Mouse (Mus musculus) liver, embryonic 16.5 days (tissue): ENCODE data around the gene Ctsh. TPM values are rescaled to one million over a fixed set of nuclear protein-coding genes. Genes with fewer than 3 reads are reported as not detected.
A peak's percentile ranks its signal among the peaks of the same experiment; 100 is the strongest.
"Not testable (repeated sequence)": the region's sequence is repeated elsewhere in the genome, so short reads cannot be mapped to it uniquely, and the experiment has no call there.

Source experiments
- ATAC-seq: fragments of 200-750 bp; cut with Nextera tagmentation; 2 replicates; pipeline ENCODE4 v1.8.0; 2017; ENCODE audit warnings: low read depth, mild to moderate bottlenecking, moderate number of reproducible peaks, moderate library complexity
- H3K27ac ChIP-seq: fragments of 300-500 bp; sonication (generic); 2 replicates; pipeline ENCODE4 v1.5.1; 2014; ENCODE audit warnings: mild to moderate bottlenecking, low read length
- H3K27me3 ChIP-seq: fragments of 300-500 bp; sonication (generic); 2 replicates; pipeline ENCODE4 v1.6.1; 2014; ENCODE audit warnings: low read depth, low read length, mixed read lengths; ENCODE audit not compliant: control insufficient read depth, insufficient read depth
- H3K36me3 ChIP-seq: fragments of 300-500 bp; sonication (generic); 2 replicates; pipeline ENCODE4 v1.6.1; 2014; ENCODE audit warnings: mild to moderate bottlenecking; ENCODE audit not compliant: control insufficient read depth, insufficient read depth
- H3K4me1 ChIP-seq: fragments of 300-500 bp; sonication (generic); 2 replicates; pipeline ENCODE4 v1.6.1; 2014; ENCODE audit warnings: low read depth, low read length, mixed read lengths; ENCODE audit not compliant: control insufficient read depth
- H3K4me2 ChIP-seq: fragments of 300-500 bp; sonication (generic); 2 replicates; pipeline ENCODE4 v1.6.1; 2014; ENCODE audit warnings: low read depth, low read length, mixed read lengths
- H3K4me3 ChIP-seq: fragments of 300-500 bp; sonication (generic); 2 replicates; pipeline ENCODE4 v1.5.1; 2014; ENCODE audit warnings: low read depth, mild to moderate bottlenecking, low read length
- H3K9ac ChIP-seq: fragments of 300-500 bp; sonication (generic); 2 replicates; pipeline ENCODE4 v1.6.1; 2014; ENCODE audit warnings: low read depth, low read length
- H3K9me3 ChIP-seq: fragments of 300-500 bp; sonication (generic); replicated peaks from 2 replicates; pipeline ENCODE4 v1.6.1; 2016; ENCODE audit warnings: low read length; ENCODE audit not compliant: control insufficient read depth
- WGBS: fragments of 180-500 bp; shearing (Covaris S2); extraction: QIAGEN DNeasy Blood & Tissue Kit; methylation state at CpG from one replicate; pipeline ENCODE4 v1.1.7; 2014; ENCODE audit not compliant: insufficient replicate concordance; 5-methylcytosine and 5-hydroxymethylcytosine counted together
- polyA plus RNA-seq: library from polyadenylated mRNA; unstranded; fragments of >200 nt; fragmentation: Nextera tagmentation; extraction: Ambion mirVana; gene quantifications from 2 replicates; pipeline ENCODE4 v1.2.1, GENCODE M21; 2015

The Ctsh gene
- polyA plus RNA-seq, 1 experiment from 2014 or later, result 170 TPM

DNA sequence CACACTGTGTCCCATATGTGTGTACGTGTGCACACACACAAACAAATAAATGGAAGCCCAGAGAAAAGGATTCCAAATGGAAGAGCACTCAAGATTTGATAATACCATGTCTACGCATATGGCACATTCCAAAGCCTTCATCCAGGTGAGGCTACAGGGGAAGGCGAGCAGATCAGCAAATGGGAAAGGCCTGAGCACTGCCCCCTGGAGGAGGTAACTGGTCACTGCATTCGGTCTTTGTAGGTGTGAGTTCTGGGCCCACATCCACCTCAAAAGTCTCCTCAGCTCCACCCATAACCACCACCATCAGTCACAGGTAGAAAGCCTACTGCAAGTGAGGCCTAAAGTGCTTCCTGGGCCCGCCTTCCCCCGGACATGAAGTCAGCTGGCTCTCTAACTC is 26.2 kb upstream of the Ctsh start:
- H3K4me3 ChIP-seq, result no peak overlapping the region
- no peaks in the 10 kb centered on the region for H3K27me3 ChIP-seq
- no peak overlapping the region for H3K9ac ChIP-seq
- no peaks in the 10 kb centered on the region for H3K4me1 ChIP-seq
- WGBS, result 73% methylated on average over 6 of the region's 6 CpGs
- H3K9me3 ChIP-seq, result no peaks in the 10 kb centered on the region
- no peaks in the 10 kb centered on the region for H3K36me3 ChIP-seq
- no peak overlapping the region for H3K4me2 ChIP-seq
- no peak overlapping the region for H3K27ac ChIP-seq
- ATAC-seq, result no peak

DNA sequence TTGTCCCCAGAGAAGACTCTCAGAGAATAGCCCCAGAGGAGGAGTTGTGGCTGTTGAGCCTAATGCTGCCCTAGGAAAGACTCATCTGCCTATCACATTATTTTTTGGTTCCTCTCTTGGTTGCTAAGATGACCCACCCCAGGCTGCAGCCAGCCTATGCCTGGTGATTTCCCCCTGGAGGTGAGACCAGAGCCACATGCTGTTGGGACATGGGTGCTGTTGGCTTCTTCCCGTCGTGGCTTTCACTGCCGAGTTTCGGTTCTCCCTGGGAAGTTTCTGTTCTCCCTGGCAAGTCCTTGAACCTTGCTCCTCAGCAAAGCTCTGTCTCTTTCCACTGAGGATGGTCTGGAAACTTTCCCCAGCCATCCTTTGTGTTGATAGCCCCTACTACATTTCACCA is 20.0 kb upstream of the Ctsh start:
- H3K4me3 ChIP-seq, result no peak overlapping the region
- no peak overlapping the region for H3K27ac ChIP-seq
- ATAC-seq, result peak; percentile 43; the same call in 1 of the 2 replicates
- H3K27me3 ChIP-seq, result no peaks in the 10 kb centered on the region
- H3K9me3 ChIP-seq, result no peaks in the 10 kb centered on the region
- H3K4me2 ChIP-seq, result no peak overlapping the region
- H3K36me3 ChIP-seq, result no peaks in the 10 kb centered on the region
- H3K4me1 ChIP-seq, result no peaks in the 10 kb centered on the region
- no peak overlapping the region for H3K9ac ChIP-seq
- WGBS, result 61% methylated on average over 4 of the region's 4 CpGs

DNA sequence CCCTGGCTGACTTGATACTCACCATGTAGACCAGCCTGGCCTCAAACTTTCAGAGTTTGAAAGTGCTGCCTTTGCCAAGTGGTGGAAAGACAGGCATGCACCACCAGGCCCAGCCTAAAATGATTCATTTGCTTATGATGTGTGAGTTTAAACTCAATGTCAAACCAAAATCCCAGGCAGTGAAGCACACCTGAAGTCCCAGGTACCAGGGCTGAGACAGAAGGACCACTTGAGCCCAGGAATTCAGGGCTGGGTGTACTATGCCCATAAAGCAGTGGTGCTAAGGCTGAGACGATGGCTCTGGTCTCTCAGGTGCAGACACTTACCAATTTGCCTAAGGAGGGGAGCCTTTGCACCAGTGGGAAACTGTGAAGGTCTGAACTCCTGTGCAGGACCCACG is 18.8 kb upstream of the Ctsh start:
- H3K9ac ChIP-seq, result no peak overlapping the region
- no peak overlapping the region for H3K4me3 ChIP-seq
- ATAC-seq, result no peak
- no peaks in the 10 kb centered on the region for H3K9me3 ChIP-seq
- H3K4me2 ChIP-seq, result no peak overlapping the region
- H3K27ac ChIP-seq, result no peak overlapping the region
- H3K36me3 ChIP-seq, result no peaks in the 10 kb centered on the region
- H3K4me1 ChIP-seq, result no peaks in the 10 kb centered on the region
- no peaks in the 10 kb centered on the region for H3K27me3 ChIP-seq
- WGBS, result 44% methylated on average over 2 of the region's 2 CpGs

DNA sequence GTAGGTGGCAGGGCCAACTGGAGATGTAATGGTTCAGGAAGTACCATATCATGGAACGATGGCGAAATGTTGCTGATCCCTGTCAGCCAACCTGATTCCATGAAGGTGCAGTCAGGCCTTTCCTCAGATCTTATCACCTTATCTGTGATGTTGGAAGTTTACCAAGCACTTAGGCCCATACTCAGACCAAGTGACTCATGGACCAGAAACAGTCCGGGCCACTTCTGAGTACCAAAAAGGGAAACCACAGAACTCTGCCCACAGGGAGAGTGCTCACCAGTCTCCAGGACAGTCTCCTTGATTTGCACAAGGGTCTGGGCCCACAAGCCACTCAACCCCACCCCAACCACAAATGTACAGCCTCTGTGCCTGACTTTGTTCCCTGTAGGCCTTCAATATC is 18.2 kb upstream of the Ctsh start:
- Histone ChIP-seq H3K4me3 (no peak overlapping the region), H3K4me1 (no peaks in the 10 kb centered on the region), H3K27ac (no peak overlapping the region), H3K4me2 (no peak overlapping the region), H3K9ac (no peak overlapping the region), H3K36me3 (no peaks in the 10 kb centered on the region), H3K9me3 (no peaks in the 10 kb centered on the region), H3K27me3 (no peaks in the 10 kb centered on the region)
- ATAC-seq, result no peak
- WGBS, result 76% methylated on average over 3 of the region's 3 CpGs

DNA sequence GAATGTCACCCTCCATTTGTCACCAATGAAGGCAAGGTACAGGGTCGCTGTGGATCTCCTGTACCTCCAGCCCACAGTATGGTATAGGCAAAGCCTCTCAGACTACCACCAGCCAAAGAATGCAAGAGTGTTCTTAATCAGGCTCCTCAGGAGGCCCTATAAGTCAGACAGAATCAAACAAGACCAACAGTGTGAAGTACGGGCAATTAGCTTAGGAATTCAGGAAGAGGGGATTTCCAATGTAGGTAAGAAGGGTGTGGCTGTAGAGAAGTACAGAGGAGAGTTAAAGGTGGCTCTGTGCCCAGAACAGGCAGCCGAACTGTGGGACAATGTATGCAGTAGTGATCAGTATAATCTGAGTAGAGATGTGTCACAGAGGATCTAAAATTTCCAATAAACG is 17.6 kb upstream of the Ctsh start:
- 59% methylated on average over 4 of the region's 4 CpGs for WGBS
- no peak for ATAC-seq
- H3K27me3 ChIP-seq, result no peaks in the 10 kb centered on the region
- H3K36me3 ChIP-seq, result no peaks in the 10 kb centered on the region
- H3K9ac ChIP-seq, result no peak overlapping the region
- H3K4me2 ChIP-seq, result no peak overlapping the region
- no peaks in the 10 kb centered on the region for H3K9me3 ChIP-seq
- no peak overlapping the region for H3K4me3 ChIP-seq
- H3K4me1 ChIP-seq, result no peaks in the 10 kb centered on the region
- no peak overlapping the region for H3K27ac ChIP-seq

DNA sequence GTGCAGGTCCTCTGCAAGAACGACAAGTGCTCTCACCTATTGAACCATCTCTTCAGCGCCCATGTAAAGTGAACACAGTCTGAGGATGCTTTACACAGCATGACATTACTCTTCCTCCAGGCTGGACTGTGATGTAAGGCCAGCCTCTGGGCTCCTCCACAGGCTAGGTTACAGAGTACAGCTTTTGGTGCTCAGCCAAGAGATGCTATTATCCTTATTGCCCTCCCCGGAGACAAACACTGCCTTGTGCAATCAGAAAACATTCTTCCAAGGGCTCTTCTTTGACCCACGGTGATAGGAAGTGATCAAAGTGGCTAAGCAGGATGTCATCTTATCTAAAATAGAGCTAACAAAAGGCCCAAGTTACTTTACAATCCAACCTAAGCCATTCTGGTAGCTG is 15.4 kb upstream of the Ctsh start:
- Histone ChIP-seq H3K27ac (no peak overlapping the region), H3K4me2 (no peak overlapping the region), H3K4me1 (no peaks in the 10 kb centered on the region), H3K9me3 (no peaks in the 10 kb centered on the region), H3K36me3 (no peaks in the 10 kb centered on the region), H3K4me3 (no peak overlapping the region), H3K9ac (no peak overlapping the region), H3K27me3 (no peaks in the 10 kb centered on the region)
- 48% methylated on average over 4 of the region's 4 CpGs for whole genome bisulfite sequencing
- no peak for ATAC-seq

DNA sequence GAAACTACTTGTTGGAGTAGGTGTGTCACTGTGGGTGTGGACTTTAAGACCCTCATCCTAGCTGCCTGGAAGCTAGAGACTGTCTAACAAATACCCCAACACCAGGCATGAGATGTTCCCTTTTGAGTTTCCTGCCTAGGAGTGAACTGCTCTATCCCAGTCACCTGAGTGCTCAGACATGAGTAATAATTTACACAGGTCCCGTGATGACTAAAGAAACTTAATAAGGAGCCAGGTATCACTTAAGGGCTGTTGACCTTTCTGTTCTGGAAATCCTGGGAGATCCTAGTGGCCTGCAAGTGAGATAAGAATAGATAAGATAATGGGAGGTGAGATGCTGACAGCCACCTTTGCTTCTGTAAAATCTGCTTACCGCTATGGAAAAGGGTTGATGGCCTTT is 13.0 kb upstream of the Ctsh start:
- H3K9me3 ChIP-seq, result no peaks in the 10 kb centered on the region
- no peaks in the 10 kb centered on the region for H3K4me1 ChIP-seq
- WGBS, result 58% methylated on average over 2 of the region's 2 CpGs
- no peak overlapping the region for H3K4me2 ChIP-seq
- no peaks in the 10 kb centered on the region for H3K27me3 ChIP-seq
- H3K36me3 ChIP-seq, result no peaks in the 10 kb centered on the region
- no peak overlapping the region for H3K9ac ChIP-seq
- no peak overlapping the region for H3K4me3 ChIP-seq
- no peak overlapping the region for H3K27ac ChIP-seq
- ATAC-seq, result no peak

DNA sequence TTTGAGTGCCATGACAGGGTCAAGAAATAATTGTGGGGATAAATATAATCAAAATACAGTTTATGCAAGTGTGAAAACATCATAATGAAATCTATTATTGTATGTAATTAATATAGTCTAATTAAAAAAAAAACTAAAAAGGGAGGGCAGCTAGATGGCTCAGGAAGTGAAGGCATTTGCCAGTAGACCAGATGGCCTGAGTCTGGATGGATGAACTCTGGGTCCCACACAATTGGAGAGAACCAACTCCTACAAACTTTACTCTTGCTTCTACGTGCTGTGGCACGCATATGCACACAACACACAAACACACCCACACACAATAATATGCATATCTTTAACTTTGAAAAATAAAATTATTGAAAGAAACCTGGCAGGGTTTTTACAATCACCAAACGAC is 12.4 kb upstream of the Ctsh start:
- no peaks in the 10 kb centered on the region for H3K36me3 ChIP-seq
- H3K9me3 ChIP-seq, result no peaks in the 10 kb centered on the region
- H3K4me3 ChIP-seq, result no peak overlapping the region
- no peak overlapping the region for H3K4me2 ChIP-seq
- H3K27me3 ChIP-seq, result no peaks in the 10 kb centered on the region
- no peak overlapping the region for H3K27ac ChIP-seq
- H3K4me1 ChIP-seq, result no peaks in the 10 kb centered on the region
- no peak for ATAC-seq
- no peak overlapping the region for H3K9ac ChIP-seq
- WGBS, result 71% methylated on average over 3 of the region's 3 CpGs

DNA sequence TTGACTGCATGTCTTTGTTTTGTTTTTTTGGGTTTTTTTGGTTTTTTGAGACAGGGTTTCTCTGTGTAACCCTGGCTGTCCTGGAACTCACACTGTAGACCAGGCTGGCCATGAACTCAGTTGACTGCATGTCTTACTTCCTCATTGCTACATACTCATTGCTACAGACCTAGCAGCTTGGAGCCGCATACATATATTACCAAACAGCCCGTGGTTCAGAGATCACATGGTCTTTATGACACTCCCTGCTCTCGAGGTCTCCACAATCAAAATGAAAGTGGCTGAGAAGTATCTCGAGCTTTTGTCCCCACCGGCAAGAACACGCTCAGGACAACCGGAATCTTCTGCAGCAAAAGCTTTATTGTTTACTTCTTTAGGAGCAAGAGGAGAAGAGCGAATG is 11.0 kb upstream of the Ctsh start:
- not testable (repeated sequence) for H3K27me3 ChIP-seq, H3K9ac ChIP-seq, H3K4me3 ChIP-seq, H3K9me3 ChIP-seq, H3K4me1 ChIP-seq, H3K27ac ChIP-seq, H3K36me3 ChIP-seq, H3K4me2 ChIP-seq
- ATAC-seq, result peak; percentile 60
- 76% methylated on average over 8 of the region's 8 CpGs for WGBS

DNA sequence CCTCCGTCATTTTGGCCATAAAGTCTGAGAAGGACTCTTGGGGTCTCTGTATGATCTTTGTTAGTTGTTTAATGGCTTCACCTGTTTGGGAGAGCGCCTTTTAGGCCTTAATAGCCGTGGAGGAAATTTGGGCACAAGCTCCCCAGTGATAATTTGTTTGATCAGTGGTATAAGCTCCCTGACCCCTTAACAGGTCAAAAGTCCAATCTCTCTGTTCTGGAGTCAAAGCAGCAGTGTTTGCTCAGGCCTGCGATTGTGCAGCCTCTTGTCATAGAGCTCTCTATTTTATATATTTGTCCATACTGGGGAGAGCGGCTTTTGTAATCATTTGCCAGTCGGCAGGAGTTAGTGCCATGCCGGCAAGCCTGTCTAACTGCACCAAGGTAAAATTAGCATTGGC is 8.8 kb upstream of the Ctsh start:
- no peaks in the 10 kb centered on the region for H3K36me3 ChIP-seq
- no peaks in the 10 kb centered on the region for H3K27me3 ChIP-seq
- H3K4me3 ChIP-seq, result no peak overlapping the region
- H3K9ac ChIP-seq, result no peak overlapping the region
- no peak for ATAC-seq
- 65% methylated on average over 7 of the region's 7 CpGs for WGBS
- H3K4me1 ChIP-seq, result no peaks in the 10 kb centered on the region
- no peak overlapping the region for H3K27ac ChIP-seq
- H3K4me2 ChIP-seq, result no peak overlapping the region
- H3K9me3 ChIP-seq, result no peaks in the 10 kb centered on the region
